16 mouse cellular contexts compared by ENCODE assay signal in genomic region chr8:83579676-83580075, GRCm38 (mm10). TPM values are rescaled to one million over a fixed set of nuclear protein-coding genes. Genes with fewer than 3 reads are reported as not detected.
DNase-seq lines count a peak whose midpoint lies in the region; ATAC-seq lines count a peak whose summit lies in the region.
"Had no signal": no experiment of that assay in that cellular context is flagged by ENCODE, and none has a peak within 500 bp of the region (broad histone marks: within the 10 kb centered on the region; RNA-seq: fewer than 3 reads in every experiment).

No protein-coding gene starts in this region.

- peaks cover 21% of the 10 kb centered on the region for H3K36me3 ChIP-seq in heart, embryonic 13.5 days
- 0 out of 2 replicates have a peak, but pooled peaks cover 4% of the 10 kb centered on the region for H3K36me3 ChIP-seq in kidney, embryonic 16.5 days (ENCODE audit: insufficient read depth, low read length)

- no peak overlapping the region for H3K4me3 ChIP-seq in heart, embryonic 13.5 days
- no peak overlapping the region for H3K4me3 ChIP-seq in kidney, embryonic 16.5 days (ENCODE audit: low read length)
- H3K4me3 ChIP-seq in brown adipose tissue, adult 24 weeks (ENCODE audit: insufficient read depth, low read depth, low read length), result no peak overlapping the region
- H3K4me3 ChIP-seq: limb, embryonic 12.5 days had no signal

- no peaks in the 10 kb centered on the region for H3K9me3 ChIP-seq in heart, embryonic 13.5 days
- no peaks in the 10 kb centered on the region for H3K9me3 ChIP-seq in kidney, embryonic 16.5 days (ENCODE audit: low read length)
- H3K9me3 ChIP-seq: limb, embryonic 12.5 days had no signal

- peaks cover 78% of the 10 kb centered on the region for H3K4me1 ChIP-seq in heart, embryonic 13.5 days
- peaks cover 60% of the 10 kb centered on the region for H3K4me1 ChIP-seq in kidney, embryonic 16.5 days (ENCODE audit: insufficient read depth, low read length)
- peaks cover 42% of the 10 kb centered on the region for H3K4me1 ChIP-seq in brown adipose tissue, adult 24 weeks (ENCODE audit: control insufficient read depth, insufficient read depth, insufficient read length, low read length)

- intact Hi-C loops in left cerebral cortex, postnatal 14 days (cut with DNase I), result no loop called here

- H3K27me3 ChIP-seq in heart, embryonic 13.5 days (replicated peaks), result no peaks in the 10 kb centered on the region
- no peaks in the 10 kb centered on the region for H3K27me3 ChIP-seq in kidney, embryonic 16.5 days (ENCODE audit: insufficient read depth, low read length)
- H3K27me3 ChIP-seq: limb, embryonic 12.5 days had no signal

- peak; percentile 3 for DNase-seq in cerebellum, adult 8-10 months
- DNase-seq in cerebellum, postnatal 25 days, result no peak
- DNase-seq in heart, adult 9 months (ENCODE audit: low spot score in 2 of 2), result no peak
- no peak for DNase-seq in kidney, postnatal 14 days
- DNase-seq in left cerebral cortex, postnatal 14 days (ENCODE audit: low spot score in 2 of 2), result no peak
- DNase-seq: adrenal gland, postnatal 25 days; lung, embryonic 14.5 days had no signal

- WGBS in heart, embryonic 13.5 days, result 81% methylated on average over 8 of the region's 8 CpGs
- 89% methylated on average over 8 of the region's 8 CpGs for WGBS in kidney, embryonic 16.5 days

- peak overlapping the region; percentile 73 for H3K9ac ChIP-seq in heart, embryonic 13.5 days
- H3K9ac ChIP-seq in kidney, embryonic 16.5 days (replicated peaks; ENCODE audit: low read length), result peak overlapping the region; percentile 43; the same call in 1 of the 2 replicates
- H3K9ac ChIP-seq: limb, embryonic 12.5 days; lung, embryonic 14.5 days had no signal

- no peak overlapping the region for H3K4me2 ChIP-seq in heart, embryonic 13.5 days
- no peak overlapping the region for H3K4me2 ChIP-seq in kidney, embryonic 16.5 days (replicated peaks; ENCODE audit: low read depth, low read length)
- H3K4me2 ChIP-seq: limb, embryonic 12.5 days; lung, embryonic 14.5 days had no signal

- no peak for ATAC-seq in heart, embryonic 13.5 days (ENCODE audit: extremely low read depth, insufficient number of reproducible peaks, low FRiP score, low TSS enrichment)
- ATAC-seq in kidney, embryonic 16.5 days (ENCODE audit: low FRiP score, low TSS enrichment), result no peak

- peak overlapping the region; percentile 98 for H3K27ac ChIP-seq in heart, embryonic 13.5 days (replicated peaks)
- H3K27ac ChIP-seq in kidney, embryonic 16.5 days (ENCODE audit: low read length), result no peak overlapping the region
- 0 out of 2 replicates have a peak overlapping the region, but pooled peaks have one; percentile 10 for H3K27ac ChIP-seq in brown adipose tissue, adult 24 weeks (replicated peaks; ENCODE audit: low read depth, low read length)

RNA-seq across cellular contexts. Expression of gene Ndufb7, which starts 13.2 kb away (rescaled TPM):
- polyA plus RNA-seq in heart, embryonic 13.5 days (2015; fragmentation: Nextera tagmentation; extraction: Ambion mirVana), result 524 and 602 TPM in 2 replicates
- 356 and 362 TPM in 2 replicates for polyA plus RNA-seq in kidney, embryonic 16.5 days (2015; fragmentation: Nextera tagmentation; extraction: Ambion mirVana)
- polyA plus RNA-seq in brown adipose tissue, adult 24 weeks (2012; ENCODE audit: insufficient read depth, insufficient read length, missing spikeins), result 676 and 868 TPM in 2 replicates
- total RNA-seq in left cerebral cortex, postnatal 14 days (2021), result 100 to 1,000 TPM; 141 to 147 TPM

RNA-seq across cellular contexts. Expression of gene Tecr, which starts 28.1 kb away (rescaled TPM):
- polyA plus RNA-seq in heart, embryonic 13.5 days (2015; fragmentation: Nextera tagmentation; extraction: Ambion mirVana), result 438 and 474 TPM in 2 replicates
- 631 and 669 TPM in 2 replicates for polyA plus RNA-seq in kidney, embryonic 16.5 days (2015; fragmentation: Nextera tagmentation; extraction: Ambion mirVana)
- 552 and 608 TPM in 2 replicates for polyA plus RNA-seq in brown adipose tissue, adult 24 weeks (2012; ENCODE audit: insufficient read depth, insufficient read length, missing spikeins)
- total RNA-seq in left cerebral cortex, postnatal 14 days (2021), result 100 to 1,000 TPM; 587 to 600 TPM

RNA-seq across cellular contexts. Expression of gene Dnajb1, which starts 28.3 kb away (rescaled TPM):
- polyA plus RNA-seq in heart, embryonic 13.5 days (2015; fragmentation: Nextera tagmentation; extraction: Ambion mirVana), result 41.4 and 47.4 TPM in 2 replicates
- 67.5 and 68.0 TPM in 2 replicates for polyA plus RNA-seq in kidney, embryonic 16.5 days (2015; fragmentation: Nextera tagmentation; extraction: Ambion mirVana)
- 25.0 and 50.3 TPM in 2 replicates for polyA plus RNA-seq in brown adipose tissue, adult 24 weeks (2012; ENCODE audit: insufficient read depth, insufficient read length, missing spikeins)
- total RNA-seq in left cerebral cortex, postnatal 14 days (2021), result 10 to 100 TPM; 38.4 to 40.0 TPM

RNA-seq across cellular contexts. Expression of gene Olfr370, which starts 44.1 kb away (rescaled TPM):
- not detected in 2 replicates for polyA plus RNA-seq in heart, embryonic 13.5 days (2015; fragmentation: Nextera tagmentation; extraction: Ambion mirVana)
- not detected in 2 replicates for polyA plus RNA-seq in kidney, embryonic 16.5 days (2015; fragmentation: Nextera tagmentation; extraction: Ambion mirVana)
- polyA plus RNA-seq in brown adipose tissue, adult 24 weeks (2012; ENCODE audit: insufficient read depth, insufficient read length, missing spikeins), result not detected in 2 replicates
- not detected for total RNA-seq in left cerebral cortex, postnatal 14 days (2021)
- total RNA-seq: adrenal gland, postnatal 25 days; granulocyte monocyte progenitor cell, adult 5-6 weeks; layer of hippocampus, postnatal 36 days; megakaryocyte progenitor cell, adult 5-6 weeks had no signal
- polyA plus RNA-seq: kidney, postnatal 0 days; limb, embryonic 12.5 days; lung, embryonic 14.5 days; thymus, postnatal 0 days had no signal
